In the genomic region with DNA sequence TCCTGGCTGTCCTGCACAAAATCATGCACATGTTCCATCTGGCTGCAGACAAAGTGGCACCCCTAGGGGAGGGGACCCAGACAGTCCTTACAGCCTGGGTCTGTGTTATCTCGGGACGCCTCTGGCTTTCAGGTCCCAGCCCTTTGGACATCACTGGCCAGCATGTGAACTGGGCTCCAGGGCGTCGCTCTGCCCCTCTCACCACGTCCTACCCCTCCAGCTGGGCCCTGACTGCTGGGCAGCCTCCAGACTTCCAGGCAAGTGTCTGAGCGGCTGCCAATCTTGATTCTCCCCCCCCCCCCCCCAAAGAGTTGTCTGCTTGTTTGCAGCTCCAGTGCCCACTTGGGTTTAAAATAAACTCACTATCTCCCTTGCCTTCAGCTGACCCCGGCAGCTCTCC, we compare ENCODE assay signal across 35 mouse cellular contexts. TPM values are rescaled to one million over a fixed set of nuclear protein-coding genes. Genes with fewer than 3 reads are reported as not detected.
DNase-seq lines count a peak whose midpoint lies in the region; ATAC-seq and TF ChIP-seq lines count a peak whose summit lies in the region.
"Had no signal": no experiment of that assay in that cellular context is flagged by ENCODE, and none has a peak within 500 bp of the region (broad histone marks: within the 10 kb centered on the region; RNA-seq: fewer than 3 reads in every experiment).

No protein-coding gene starts in this region.

- no peak for TF ChIP-seq CTCF in heart, postnatal 0 days (IDR thresholded peaks at IDR 0.05; ENCODE audit: low read depth)

- peak; percentile 94 for DNase-seq in heart, adult 11 months
- no peak for DNase-seq in heart, adult 18-20 months
- DNase-seq in MN1 (ENCODE audit: low spot score), result peak; percentile 26
- DNase-seq in heart, postnatal 0 days (ENCODE audit: low spot score), result no peak
- no peak for DNase-seq in left cerebral cortex, adult 11 months (ENCODE audit: low spot score)
- no peak for DNase-seq in gastrocnemius, postnatal 14 days
- DNase-seq: adrenal gland, adult 2 months; adrenal gland, postnatal 36 days; embryo, embryonic 11 days; gastrocnemius, postnatal 10 days; kidney, adult 2 months; kidney, postnatal 36 days; liver, embryonic 13.5 days; lung, adult 2 months; lung, postnatal 10 days; right cerebral cortex, postnatal 4 days; thymus, adult 18-20 months; thymus, postnatal 36 days had no signal

- peak overlapping the region; percentile 44; the same call in 1 of the 2 replicates for H3K9ac ChIP-seq in heart, embryonic 12.5 days
- H3K9ac ChIP-seq in heart, postnatal 0 days (replicated peaks; ENCODE audit: low read depth, low read length), result 0 out of 2 replicates have a peak overlapping the region, but pooled peaks have one; percentile 16
- H3K9ac ChIP-seq: embryonic facial prominence, embryonic 13.5 days; forebrain, embryonic 15.5 days; intestine, embryonic 15.5 days; limb, embryonic 15.5 days; liver, embryonic 13.5 days; midbrain, embryonic 13.5 days; neural tube, embryonic 13.5 days had no signal

- TF ChIP-seq EP300 in heart, postnatal 0 days (IDR thresholded peaks at IDR 0.05; ENCODE audit: low read depth), result no peak

- ATAC-seq in heart, embryonic 12.5 days (ENCODE audit: insufficient number of reproducible peaks, low FRiP score), result peak; percentile 38
- peak; percentile 75 for ATAC-seq in heart, postnatal 0 days (ENCODE audit: insufficient read depth, low read depth)
- ATAC-seq: CD4-positive, CD25-positive, alpha-beta regulatory T cell, adult 4 months; forebrain, embryonic 15.5 days; hindbrain, embryonic 16.5 days; intestine, embryonic 15.5 days; midbrain, embryonic 13.5 days had no signal

- WGBS in heart, embryonic 12.5 days, result 21% methylated on average over 7 of the region's 7 CpGs
- 33% methylated on average over 7 of the region's 7 CpGs for WGBS in heart, postnatal 0 days

- no peaks in the 10 kb centered on the region for H3K9me3 ChIP-seq in heart, embryonic 12.5 days (replicated peaks)
- no peaks in the 10 kb centered on the region for H3K9me3 ChIP-seq in heart, postnatal 0 days (replicated peaks; ENCODE audit: control insufficient read depth, low read length)
- H3K9me3 ChIP-seq: embryonic facial prominence, embryonic 13.5 days; forebrain, embryonic 10.5 days; forebrain, embryonic 15.5 days; intestine, embryonic 15.5 days; limb, embryonic 10.5 days; limb, embryonic 15.5 days; liver, embryonic 13.5 days; midbrain, embryonic 13.5 days; neural tube, embryonic 13.5 days had no signal

- H3K27me3 ChIP-seq in heart, embryonic 12.5 days (replicated peaks), result no peaks in the 10 kb centered on the region
- no peaks in the 10 kb centered on the region for H3K27me3 ChIP-seq in heart, postnatal 0 days (ENCODE audit: control insufficient read depth, insufficient read depth, low read length)
- H3K27me3 ChIP-seq: embryonic facial prominence, embryonic 13.5 days; forebrain, embryonic 15.5 days; midbrain, embryonic 13.5 days; neural tube, embryonic 13.5 days had no signal

- peak overlapping the region; percentile 82 for H3K27ac ChIP-seq in heart, embryonic 12.5 days (ENCODE audit: poor library complexity, severe bottlenecking)
- H3K27ac ChIP-seq in heart, postnatal 0 days (ENCODE audit: low read depth), result peak overlapping the region; percentile 81
- H3K27ac ChIP-seq: embryonic facial prominence, embryonic 13.5 days; forebrain, embryonic 10.5 days; forebrain, embryonic 15.5 days; intestine, embryonic 15.5 days; layer of hippocampus, adult 2 months; limb, embryonic 15.5 days; liver, embryonic 13.5 days; macrophage; midbrain, embryonic 13.5 days; neural tube, embryonic 13.5 days; stomach, postnatal 0 days had no signal

- H3K4me3 ChIP-seq in heart, embryonic 12.5 days, result no peak overlapping the region
- no peak overlapping the region for H3K4me3 ChIP-seq in heart, postnatal 0 days (ENCODE audit: low read depth, low read length)
- H3K4me3 ChIP-seq: embryonic facial prominence, embryonic 13.5 days; forebrain, embryonic 10.5 days; forebrain, embryonic 15.5 days; intestine, embryonic 15.5 days; layer of hippocampus, adult 2 months; limb, embryonic 10.5 days; limb, embryonic 15.5 days; liver, embryonic 13.5 days; midbrain, embryonic 13.5 days; neural tube, embryonic 13.5 days had no signal

- intact Hi-C loops in gastrocnemius, postnatal 14 days (cut with DNase I; ENCODE audit: low total_unique reads), result no loop called here

- H3K36me3 ChIP-seq in heart, embryonic 12.5 days, result no peaks in the 10 kb centered on the region
- H3K36me3 ChIP-seq in heart, postnatal 0 days (replicated peaks; ENCODE audit: control insufficient read depth, insufficient read depth, low read length), result no peaks in the 10 kb centered on the region
- H3K36me3 ChIP-seq: embryonic facial prominence, embryonic 13.5 days; forebrain, embryonic 10.5 days; forebrain, embryonic 15.5 days; intestine, embryonic 15.5 days; limb, embryonic 10.5 days; limb, embryonic 15.5 days; liver, embryonic 13.5 days; midbrain, embryonic 13.5 days; neural tube, embryonic 13.5 days had no signal

- peak overlapping the region; percentile 42; the same call in 1 of the 2 replicates for H3K4me2 ChIP-seq in heart, embryonic 12.5 days
- peak overlapping the region; percentile 11; the same call in 1 of the 2 replicates for H3K4me2 ChIP-seq in heart, postnatal 0 days (ENCODE audit: low read depth, low read length)
- H3K4me2 ChIP-seq: embryonic facial prominence, embryonic 13.5 days; forebrain, embryonic 15.5 days; intestine, embryonic 15.5 days; limb, embryonic 15.5 days; liver, embryonic 13.5 days; midbrain, embryonic 13.5 days; neural tube, embryonic 13.5 days had no signal

- H3K4me1 ChIP-seq in heart, embryonic 12.5 days (replicated peaks), result peaks cover 67% of the 10 kb centered on the region
- peaks cover 38% of the 10 kb centered on the region for H3K4me1 ChIP-seq in heart, postnatal 0 days (ENCODE audit: control insufficient read depth, insufficient read depth)
- H3K4me1 ChIP-seq: midbrain, embryonic 13.5 days; neural tube, embryonic 13.5 days had no signal

RNA-seq across cellular contexts. Expression of a gene that starts 22.2 kb away (rescaled TPM):
- 1 to 10 TPM; 6.6 to 7.5 TPM for total RNA-seq in heart, adult 18-20 months (2021)
- polyA plus RNA-seq in heart, embryonic 12.5 days (2016; fragmentation: Nextera tagmentation; extraction: Ambion mirVana), result 9.1 and 10.0 TPM in 2 replicates
- total RNA-seq in heart, postnatal 0 days (2014; rRNA removed; ENCODE audit: low replicate concordance), result 7.4 and 13.6 TPM in 2 replicates
- 3.2 and 3.4 TPM in 2 replicates for polyA plus RNA-seq in heart, postnatal 0 days (2015; fragmentation: Nextera tagmentation; extraction: Ambion mirVana)
- 1 to 10 TPM in 1 of 2 experiments, under 1 TPM in 1; 0.84 to 1.4 TPM for total RNA-seq in gastrocnemius, postnatal 14 days (2021)
- total RNA-seq: granulocyte monocyte progenitor cell, adult 5-6 weeks had no signal
- polyA plus RNA-seq: CD4-positive, CD25-positive, alpha-beta regulatory T cell, adult 4 months had no signal

RNA-seq across cellular contexts. Expression of a gene that starts 36.1 kb away (rescaled TPM):
- total RNA-seq in heart, adult 18-20 months (2021), result 10 to 100 TPM; 17.2 to 18.2 TPM
- polyA plus RNA-seq in heart, embryonic 12.5 days (2016; fragmentation: Nextera tagmentation; extraction: Ambion mirVana), result 69.9 and 72.1 TPM in 2 replicates
- total RNA-seq in heart, postnatal 0 days (2014; rRNA removed; ENCODE audit: low replicate concordance), result 19.2 and 29.4 TPM in 2 replicates
- polyA plus RNA-seq in heart, postnatal 0 days (2015; fragmentation: Nextera tagmentation; extraction: Ambion mirVana), result 41.1 and 42.7 TPM in 2 replicates
- total RNA-seq in gastrocnemius, postnatal 14 days (2021), result 10 to 100 TPM; 15.2 to 17.9 TPM
- total RNA-seq: granulocyte monocyte progenitor cell, adult 5-6 weeks; megakaryocyte-erythroid progenitor cell, adult 5-6 weeks had no signal
- polyA plus RNA-seq: macrophage had no signal

RNA-seq across cellular contexts. Expression of a gene that starts 52.2 kb away (rescaled TPM):
- 10 to 100 TPM; 10.6 to 15.7 TPM for total RNA-seq in heart, adult 18-20 months (2021)
- not detected in 2 replicates for polyA plus RNA-seq in heart, embryonic 12.5 days (2016; fragmentation: Nextera tagmentation; extraction: Ambion mirVana)
- total RNA-seq in heart, postnatal 0 days (2014; rRNA removed; ENCODE audit: low replicate concordance), result 4.6 and 38.7 TPM in 2 replicates
- polyA plus RNA-seq in heart, postnatal 0 days (2015; fragmentation: Nextera tagmentation; extraction: Ambion mirVana), result 11.7 and 13.2 TPM in 2 replicates
- total RNA-seq in gastrocnemius, postnatal 14 days (2021), result 1 to 10 TPM; 4.8 to 8.3 TPM
- total RNA-seq: granulocyte monocyte progenitor cell, adult 5-6 weeks; megakaryocyte-erythroid progenitor cell, adult 5-6 weeks had no signal
- polyA plus RNA-seq: CD4-positive, CD25-positive, alpha-beta regulatory T cell, adult 4 months; embryonic facial prominence, embryonic 13.5 days; forebrain, embryonic 10.5 days; hindbrain, embryonic 11.5 days; limb, embryonic 10.5 days; liver, embryonic 13.5 days; macrophage had no signal

Comparison
In these comparisons a context has a peak if more than half of its experiments do, and no peak if none do; other contexts are left out.
1. DNase-seq: peak in heart, adult 11 months (single experiment) and MN1 (single experiment); none in heart, adult 18-20 months (0 of 2), heart, postnatal 0 days (single experiment), left cerebral cortex, adult 11 months (single experiment) and gastrocnemius, postnatal 14 days (single experiment).